Mouse (Mus musculus) fibroblast of lung, adult 2 months (primary cell): Measurements from ENCODE around the gene Hmgb4.

Experiments
- DNase-seq: peaks from one replicate; pipeline ENCODE4 v3.0.0-alpha.2; 2011; ENCODE audit warnings: low read depth

Gene Hmgb4

GRCm38 (mm10) chr4:128260907-128261560 lies at the start of gene Hmgb4:
Gene Hmgb4 (minus strand): TSS chr4:128260957.
- no peak for DNase-seq

- no peak for DNase-seq
These were observed 45.3 kb upstream of the Hmgb4 start for GRCm38 (mm10) chr4:128306011-128306410.

- DNase-seq: no peak
These were observed 43.3 kb upstream of the Hmgb4 start for GRCm38 (mm10) chr4:128304049-128304448.

GRCm38 (mm10) chr4:128288095-128288494 lies 27.3 kb upstream of the Hmgb4 start:
- DNase-seq: no peak

GRCm38 (mm10) chr4:128285009-128285408 lies 24.3 kb upstream of the Hmgb4 start:
- no peak for DNase-seq

- no peak for DNase-seq
These were observed 14.8 kb upstream of the Hmgb4 start for GRCm38 (mm10) chr4:128275586-128275985.

GRCm38 (mm10) chr4:128275116-128275515 lies 14.4 kb upstream of the Hmgb4 start:
- DNase-seq: no peak

GRCm38 (mm10) chr4:128273146-128273545 lies 12.4 kb upstream of the Hmgb4 start:
- no peak for DNase-seq

- DNase-seq: no peak
These were observed 11.7 kb upstream of the Hmgb4 start for GRCm38 (mm10) chr4:128272501-128272900.

- no peak for DNase-seq
These were observed 10.2 kb upstream of the Hmgb4 start for GRCm38 (mm10) chr4:128270931-128271330.

- no peak for DNase-seq
These were observed 9.4 kb upstream of the Hmgb4 start for GRCm38 (mm10) chr4:128270177-128270576.

GRCm38 (mm10) chr4:128269261-128269875 lies 8.6 kb upstream of the Hmgb4 start:
- DNase-seq: no peak

- DNase-seq: no peak
These were observed 4.6 kb upstream of the Hmgb4 start for GRCm38 (mm10) chr4:128265341-128265740.

- no peak for DNase-seq
These were observed 3.7 kb upstream of the Hmgb4 start for GRCm38 (mm10) chr4:128264491-128264890.

GRCm38 (mm10) chr4:128259211-128259610 lies 1.5 kb downstream of the Hmgb4 start:
- DNase-seq: no peak

GRCm38 (mm10) chr4:128248676-128249075 lies 12.1 kb downstream of the Hmgb4 start:
- no peak for DNase-seq

- no peak for DNase-seq
These were observed 15.6 kb downstream of the Hmgb4 start for GRCm38 (mm10) chr4:128245201-128245600.

- no peak for DNase-seq
These were observed 18.9 kb downstream of the Hmgb4 start for GRCm38 (mm10) chr4:128241854-128242356.

- no peak for DNase-seq
These were observed 19.5 kb downstream of the Hmgb4 start for GRCm38 (mm10) chr4:128241075-128241853.

GRCm38 (mm10) chr4:128239113-128239512 lies 21.6 kb downstream of the Hmgb4 start:
- no peak for DNase-seq

- DNase-seq: no peak
These were observed 27.3 kb downstream of the Hmgb4 start for GRCm38 (mm10) chr4:128233458-128233857.

GRCm38 (mm10) chr4:128227377-128228316 lies 33.1 kb downstream of the Hmgb4 start:
- DNase-seq: no peak
